Mouse (Mus musculus) embryonic fibroblast, embryonic 13.5 days (primary cell): Measurements from ENCODE around the gene Twistnb. TPM values are rescaled to one million over a fixed set of nuclear protein-coding genes. Genes with fewer than 3 reads are reported as not detected.

Experiments used
- H3K27ac ChIP-seq: 2 replicates; pipeline ENCODE4 v1.5.1; 2012; ENCODE audit warnings: low read length, control low read depth, inconsistent platforms; ENCODE audit not compliant: insufficient read depth
- H3K4me1 ChIP-seq: 2 replicates; pipeline ENCODE4 v1.6.1; 2011; ENCODE audit warnings: low read length; ENCODE audit not compliant: control insufficient read depth, insufficient read depth
- H3K4me3 ChIP-seq: 2 replicates; pipeline ENCODE4 v1.5.1; 2011; ENCODE audit warnings: mild to moderate bottlenecking, control low read depth, low read length; ENCODE audit not compliant: insufficient read depth
- CTCF ChIP-seq: IDR thresholded peaks from 2 replicates; pipeline ENCODE4 v1.5.1; 2011; ENCODE audit warnings: mild to moderate bottlenecking, control low read depth, low read length, moderate library complexity, borderline replicate concordance; ENCODE audit not compliant: insufficient read depth
- POLR2A ChIP-seq: IDR thresholded peaks from 2 replicates; pipeline ENCODE4 v1.6.1; 2011; ENCODE audit warnings: low read depth, mild to moderate bottlenecking, control low read depth, low read length, moderate library complexity
- polyA plus RNA-seq: library from polyadenylated mRNA; stranded (reverse); fragments of >200 nt; gene quantifications from 2 replicates; pipeline ENCODE4 v1.2.4, GENCODE M21; 2011; ENCODE audit warnings: low read depth; ENCODE audit not compliant: missing spikeins, insufficient read length

Gene Twistnb
- polyA plus RNA-seq, 1 experiment, result 16.2 TPM

GRCm38 (mm10) chr12:33427293-33427692, 2.1 kb upstream of the Twistnb start:
- no peak overlapping the region for H3K4me3 ChIP-seq
- no peaks in the 10 kb centered on the region for H3K4me1 ChIP-seq
- no peak overlapping the region for H3K27ac ChIP-seq
- TF ChIP-seq CTCF (no peak), POLR2A (no peak)

GRCm38 (mm10) chr12:33427726-33428125, 1.7 kb upstream of the Twistnb start:
- no peak for TF ChIP-seq CTCF
- TF ChIP-seq POLR2A, result no peak
- H3K27ac ChIP-seq, result no peak overlapping the region
- H3K4me1 ChIP-seq, result no peaks in the 10 kb centered on the region
- no peak overlapping the region for H3K4me3 ChIP-seq

GRCm38 (mm10) chr12:33433812-33434211, 4.4 kb downstream of the Twistnb start:
- no peak overlapping the region for H3K27ac ChIP-seq
- TF ChIP-seq CTCF, result no peak

GRCm38 (mm10) chr12:33434758-33435157, 5.3 kb downstream of the Twistnb start:
- H3K27ac ChIP-seq, result no peak overlapping the region
- no peaks in the 10 kb centered on the region for H3K4me1 ChIP-seq
- no peak overlapping the region for H3K4me3 ChIP-seq
- no peak for TF ChIP-seq CTCF
- no peak for TF ChIP-seq POLR2A

More at GRCm38 (mm10) chr12:33433812-33434211, 4.4 kb downstream of the Twistnb start:
- Histone ChIP-seq H3K4me1 (no peaks in the 10 kb centered on the region), H3K4me3 (no peak overlapping the region)

- Histone ChIP-seq H3K4me3 (no peak overlapping the region), H3K4me1 (no peaks in the 10 kb centered on the region; the same call in 1 of the 2 replicates), H3K27ac (peak overlapping the region; percentile 46)
- TF ChIP-seq POLR2A (no peak), CTCF (no peak)
These were observed 26.0 kb downstream of the Twistnb start for GRCm38 (mm10) chr12:33455418-33455817.

GRCm38 (mm10) chr12:33456242-33456641, 26.8 kb downstream of the Twistnb start:
- H3K4me1 ChIP-seq, result no peaks in the 10 kb centered on the region; the same call in 1 of the 2 replicates
- H3K4me3 ChIP-seq, result no peak overlapping the region
- TF ChIP-seq CTCF (no peak), POLR2A (no peak)
- H3K27ac ChIP-seq, result no peak overlapping the region

- Histone ChIP-seq H3K4me3 (no peak overlapping the region), H3K4me1 (no peaks in the 10 kb centered on the region), H3K27ac (no peak overlapping the region)
- no peak for TF ChIP-seq CTCF
These were observed 51.5 kb downstream of the Twistnb start for GRCm38 (mm10) chr12:33480975-33481374.

GRCm38 (mm10) chr12:33482931-33483330, 53.5 kb downstream of the Twistnb start:
- Histone ChIP-seq H3K4me3 (no peak overlapping the region), H3K4me1 (no peaks in the 10 kb centered on the region), H3K27ac (no peak overlapping the region)
- TF ChIP-seq CTCF (no peak), POLR2A (no peak)

Other genes starting within 250 kb of the Twistnb start
- gene Efcab10, start 34.8 kb upstream of the Twistnb start, polyA plus RNA-seq, result not detected in 2 replicates